Mouse (Mus musculus): ENCODE data around the gene Slc18a3. TPM values are rescaled to one million over a fixed set of nuclear protein-coding genes. Genes with fewer than 3 reads are reported as not detected.

Gene Slc18a3
- polyA plus RNA-seq, 1 experiment from 2014 or later = not detected

DNA sequence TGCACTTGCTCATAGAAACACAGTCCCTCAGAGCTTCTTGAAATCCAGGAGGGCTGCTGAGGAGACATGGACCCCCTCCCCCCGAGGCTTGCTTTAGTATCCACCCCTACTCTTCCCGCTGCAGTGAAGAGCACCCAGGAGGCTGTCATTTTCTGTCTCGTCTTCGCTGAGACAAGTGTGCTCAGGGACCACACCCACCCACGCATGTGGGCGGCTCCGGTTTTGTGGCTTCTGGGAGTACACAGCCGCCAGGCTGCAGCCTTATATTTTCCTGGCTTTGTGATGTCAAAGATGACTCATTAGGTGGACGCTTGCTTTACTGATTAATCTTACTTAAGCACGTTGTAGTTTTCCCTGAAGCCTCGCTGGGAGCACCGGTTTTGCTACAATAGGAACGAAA, 27.9 kb upstream of the Slc18a3 start:
- WGBS = 8% methylated on average over 13 of the region's 13 CpGs
- DNase-seq (ENCODE audit: low spot score) (peak; percentile 31), ATAC-seq (replicated peaks; ENCODE audit: low FRiP score, low read depth) (no peak)
- peak overlapping the region; percentile 46 for H3K4me2 ChIP-seq (ENCODE audit: low read length)
- no peak for TF ChIP-seq CTCF (IDR thresholded peaks at IDR 0.05; ENCODE audit: low read depth)
- no peak overlapping the region for H3K9ac ChIP-seq (ENCODE audit: low read depth, low read length)
- 0 out of 2 replicates have a peak, but pooled peaks cover 7% of the 10 kb centered on the region for H3K4me1 ChIP-seq (replicated peaks; ENCODE audit: insufficient read depth, low read length)
- no peaks in the 10 kb centered on the region for H3K9me3 ChIP-seq (replicated peaks; ENCODE audit: low read length)
- no peak overlapping the region for H3K27ac ChIP-seq
- no peaks in the 10 kb centered on the region for H3K27me3 ChIP-seq (ENCODE audit: insufficient read depth, low read length)
- H3K4me3 ChIP-seq (replicated peaks; ENCODE audit: low read depth, low read length) = 0 out of 2 replicates have a peak overlapping the region, but pooled peaks have one; percentile 13
- H3K36me3 ChIP-seq (ENCODE audit: insufficient read depth, low read length) = no peaks in the 10 kb centered on the region

DNA sequence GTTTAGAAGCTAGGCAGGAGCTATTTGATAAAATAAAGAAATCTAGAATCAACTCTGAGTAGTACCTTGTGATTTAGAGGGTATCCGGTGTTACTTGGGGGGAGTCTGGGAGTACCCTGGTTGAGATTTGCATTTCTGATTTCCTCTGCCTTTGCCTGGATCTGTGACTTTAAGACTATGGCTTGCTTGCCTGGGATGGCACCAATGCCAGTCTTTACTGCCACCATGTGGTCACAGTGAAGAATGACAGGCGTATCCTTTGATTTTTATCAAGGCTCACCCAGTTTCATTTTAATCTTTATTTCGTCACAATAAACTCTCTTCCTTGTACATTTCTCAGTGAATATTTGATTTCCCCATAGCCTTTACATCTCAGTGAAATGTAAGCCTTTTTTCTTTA, 17.4 kb upstream of the Slc18a3 start:
- H3K36me3 ChIP-seq (ENCODE audit: insufficient read depth, low read length) = no peaks in the 10 kb centered on the region
- peak; percentile 78 for DNase-seq (ENCODE audit: low spot score)
- ATAC-seq (replicated peaks; ENCODE audit: low FRiP score, low read depth) = no peak

GRCm38 (mm10) chr14:32477581-32477980, 12.9 kb upstream of the Slc18a3 start:
- H3K9ac ChIP-seq (ENCODE audit: low read depth, low read length) = no peak overlapping the region
- TF ChIP-seq CTCF (IDR thresholded peaks at IDR 0.05; ENCODE audit: low read depth) = no peak
- H3K4me1 ChIP-seq (replicated peaks; ENCODE audit: insufficient read depth, low read length) = no peaks in the 10 kb centered on the region
- DNase-seq (ENCODE audit: low spot score) (no peak), ATAC-seq (replicated peaks; ENCODE audit: low FRiP score, low read depth) (no peak)
- H3K36me3 ChIP-seq (ENCODE audit: insufficient read depth, low read length) = no peaks in the 10 kb centered on the region
- whole genome bisulfite sequencing = 47% methylated on average over 1 of the region's 1 CpGs
- H3K27me3 ChIP-seq (ENCODE audit: insufficient read depth, low read length) = no peaks in the 10 kb centered on the region
- H3K27ac ChIP-seq = no peak overlapping the region
- H3K9me3 ChIP-seq (replicated peaks; ENCODE audit: low read length) = no peaks in the 10 kb centered on the region
- H3K4me2 ChIP-seq (ENCODE audit: low read length) = no peak overlapping the region
- H3K4me3 ChIP-seq (replicated peaks; ENCODE audit: low read depth, low read length) = no peak overlapping the region

More for the DNA sequence above, 17.4 kb upstream of the Slc18a3 start:
- no peaks in the 10 kb centered on the region for H3K9me3 ChIP-seq (replicated peaks; ENCODE audit: low read length)
- H3K4me2 ChIP-seq (ENCODE audit: low read length) = no peak overlapping the region
- TF ChIP-seq CTCF (IDR thresholded peaks at IDR 0.05; ENCODE audit: low read depth) = peak; percentile 93
- H3K27me3 ChIP-seq (ENCODE audit: insufficient read depth, low read length) = no peaks in the 10 kb centered on the region
- H3K27ac ChIP-seq = no peak overlapping the region
- no peaks in the 10 kb centered on the region for H3K4me1 ChIP-seq (replicated peaks; ENCODE audit: insufficient read depth, low read length)
- no peak overlapping the region for H3K9ac ChIP-seq (ENCODE audit: low read depth, low read length)
- H3K4me3 ChIP-seq (replicated peaks; ENCODE audit: low read depth, low read length) = no peak overlapping the region
- 3% methylated on average over 3 of the region's 3 CpGs for WGBS

DNA sequence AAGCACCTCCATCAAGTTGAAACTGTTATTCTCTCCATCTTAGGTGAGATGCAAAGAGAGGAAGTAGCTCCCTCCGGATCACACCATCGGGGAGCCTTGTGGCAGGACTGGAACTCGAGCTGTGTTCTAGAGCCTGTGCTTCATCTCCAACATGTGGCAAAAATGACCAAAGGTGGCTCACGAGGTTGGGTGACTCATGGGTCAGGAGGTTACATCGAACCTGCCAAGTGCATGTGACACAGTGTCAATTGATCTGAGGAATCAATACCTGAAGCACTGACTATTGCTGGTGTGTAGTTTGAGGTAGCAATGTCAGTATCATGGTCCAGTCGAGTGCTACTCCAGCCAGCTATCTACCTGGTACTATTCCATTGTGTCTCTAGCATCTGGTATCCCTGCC, 11.9 kb upstream of the Slc18a3 start:
- TF ChIP-seq CTCF (IDR thresholded peaks at IDR 0.05; ENCODE audit: low read depth) = no peak
- Histone ChIP-seq H3K9ac (ENCODE audit: low read depth, low read length) (no peak overlapping the region), H3K4me3 (replicated peaks; ENCODE audit: low read depth, low read length) (no peak overlapping the region), H3K36me3 (ENCODE audit: insufficient read depth, low read length) (no peaks in the 10 kb centered on the region), H3K4me2 (ENCODE audit: low read length) (no peak overlapping the region), H3K9me3 (replicated peaks; ENCODE audit: low read length) (no peaks in the 10 kb centered on the region), H3K27ac (no peak overlapping the region), H3K4me1 (replicated peaks; ENCODE audit: insufficient read depth, low read length) (no peaks in the 10 kb centered on the region), H3K27me3 (ENCODE audit: insufficient read depth, low read length) (no peaks in the 10 kb centered on the region)
- ATAC-seq (replicated peaks; ENCODE audit: low FRiP score, low read depth) (no peak), DNase-seq (ENCODE audit: low spot score) (no peak)
- 77% methylated on average over 6 of the region's 6 CpGs for WGBS

- H3K27me3 ChIP-seq (ENCODE audit: insufficient read depth, low read length) = peaks cover 2% of the 10 kb centered on the region; the same call in 1 of the 2 replicates
- no peaks in the 10 kb centered on the region for H3K36me3 ChIP-seq (ENCODE audit: insufficient read depth, low read length)
- DNase-seq (ENCODE audit: low spot score) = peak; percentile 85
- H3K4me3 ChIP-seq (replicated peaks; ENCODE audit: low read depth, low read length) = no peak overlapping the region
- 14% methylated on average over 4 of the region's 4 CpGs for WGBS
- no peak overlapping the region for H3K9ac ChIP-seq (ENCODE audit: low read depth, low read length)
- no peak overlapping the region for H3K4me2 ChIP-seq (ENCODE audit: low read length)
- H3K9me3 ChIP-seq (replicated peaks; ENCODE audit: low read length) = no peaks in the 10 kb centered on the region
- no peak for ATAC-seq (replicated peaks; ENCODE audit: low FRiP score, low read depth)
- no peak overlapping the region for H3K27ac ChIP-seq
- no peaks in the 10 kb centered on the region for H3K4me1 ChIP-seq (replicated peaks; ENCODE audit: insufficient read depth, low read length)
- peak; percentile 79 for TF ChIP-seq CTCF (IDR thresholded peaks at IDR 0.05; ENCODE audit: low read depth)
These were observed 8.3 kb upstream of the Slc18a3 start for GRCm38 (mm10) chr14:32472996-32473395.

- peak; percentile 69 for DNase-seq (ENCODE audit: low spot score)
- Histone ChIP-seq H3K4me2 (ENCODE audit: low read length) (no peak overlapping the region), H3K4me3 (replicated peaks; ENCODE audit: low read depth, low read length) (no peak overlapping the region), H3K9me3 (replicated peaks; ENCODE audit: low read length) (no peaks in the 10 kb centered on the region), H3K36me3 (ENCODE audit: insufficient read depth, low read length) (no peaks in the 10 kb centered on the region), H3K4me1 (replicated peaks; ENCODE audit: insufficient read depth, low read length) (no peaks in the 10 kb centered on the region), H3K27me3 (ENCODE audit: insufficient read depth, low read length) (peaks cover 55% of the 10 kb centered on the region), H3K9ac (ENCODE audit: low read depth, low read length) (no peak overlapping the region), H3K27ac (no peak overlapping the region)
- TF ChIP-seq CTCF (IDR thresholded peaks at IDR 0.05; ENCODE audit: low read depth) = no peak
- 4% methylated on average over 5 of the region's 5 CpGs for WGBS
- ATAC-seq (replicated peaks; ENCODE audit: low FRiP score, low read depth) = no peak
These were observed 3.0 kb upstream of the Slc18a3 start for GRCm38 (mm10) chr14:32467606-32468005.

DNA sequence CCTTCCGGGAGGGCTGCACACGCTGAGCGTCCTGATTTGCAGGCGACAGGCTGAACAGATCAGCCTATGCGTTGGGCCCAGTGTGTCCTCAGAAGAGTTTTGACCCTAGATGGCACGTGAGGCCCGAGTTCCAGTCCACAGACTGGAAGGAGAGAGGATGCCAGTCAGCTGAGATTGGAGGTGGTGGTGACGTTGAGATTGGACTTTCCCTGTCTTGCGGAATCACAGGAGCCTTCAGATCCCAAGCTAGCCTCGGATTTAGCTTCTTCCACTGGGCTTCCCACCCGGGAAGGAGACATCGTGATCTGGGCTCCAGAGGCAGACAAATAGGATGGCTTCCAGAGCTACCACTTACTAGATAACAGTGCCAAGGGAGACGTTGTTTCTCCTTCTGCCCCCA, 1.2 kb upstream of the Slc18a3 start, which contains the start of gene Chat:
TSS of gene Chat (minus strand) at position 101 of the 400 bp plus-strand sequence.
- Histone ChIP-seq H3K4me1 (replicated peaks; ENCODE audit: insufficient read depth, low read length) (no peaks in the 10 kb centered on the region), H3K9ac (ENCODE audit: low read depth, low read length) (no peak within 1 kb of the TSS), H3K27me3 (ENCODE audit: insufficient read depth, low read length) (peaks cover 72% of the 10 kb centered on the region), H3K27ac (no peak within 1 kb of the TSS), H3K4me3 (replicated peaks; ENCODE audit: low read depth, low read length) (peak within 1 kb of the TSS; percentile 16), H3K36me3 (ENCODE audit: insufficient read depth, low read length) (no peaks in the 10 kb centered on the region), H3K9me3 (replicated peaks; ENCODE audit: low read length) (no peaks in the 10 kb centered on the region), H3K4me2 (ENCODE audit: low read length) (peak within 1 kb of the TSS; percentile 44)
- TF ChIP-seq CTCF (IDR thresholded peaks at IDR 0.05; ENCODE audit: low read depth) = no peak
- WGBS = 16% methylated on average over 13 of the region's 13 CpGs
- DNase-seq (ENCODE audit: low spot score) (no peak), ATAC-seq (replicated peaks; ENCODE audit: low FRiP score, low read depth) (no peak)
